Mouse (Mus musculus) hindbrain, embryonic 16.5 days (tissue): ENCODE measurements around the gene Nrsn2. TPM values are rescaled to one million over a fixed set of nuclear protein-coding genes. Genes with fewer than 3 reads are reported as not detected.

Experiments
- ATAC-seq: fragments of 200-750 bp; cut with Nextera tagmentation; 2 replicates; pipeline ENCODE4 v1.8.0; 2017; ENCODE audit warnings: moderate TSS enrichment, moderate library complexity
- H3K27ac ChIP-seq: fragments of 300-500 bp; sonication (generic); 2 replicates; pipeline ENCODE4 v1.5.1; 2014; ENCODE audit warnings: low read depth, mild to moderate bottlenecking, control low read depth, low read length, moderate library complexity
- H3K27me3 ChIP-seq: fragments of 300-500 bp; sonication (generic); replicated peaks from 2 replicates; pipeline ENCODE4 v1.6.1; 2014; ENCODE audit warnings: low read length; ENCODE audit not compliant: control insufficient read depth, insufficient read depth
- H3K36me3 ChIP-seq: fragments of 300-500 bp; sonication (generic); 2 replicates; pipeline ENCODE4 v1.6.1; 2014; ENCODE audit warnings: mild to moderate bottlenecking, low read length, moderate library complexity, mixed read lengths; ENCODE audit not compliant: control insufficient read depth, insufficient read depth
- H3K4me1 ChIP-seq: fragments of 300-500 bp; sonication (generic); 2 replicates; pipeline ENCODE4 v1.6.1; 2014; ENCODE audit warnings: low read depth, low read length; ENCODE audit not compliant: control insufficient read depth, insufficient read depth
- H3K4me2 ChIP-seq: fragments of 300-500 bp; sonication (generic); 2 replicates; pipeline ENCODE4 v1.6.1; 2014; ENCODE audit warnings: mild to moderate bottlenecking, low read length, control low read depth, moderate library complexity
- H3K4me3 ChIP-seq: fragments of 300-500 bp; sonication (generic); 2 replicates; pipeline ENCODE4 v1.5.1; 2014; ENCODE audit warnings: mild to moderate bottlenecking, low read length, control low read depth, moderate library complexity
- H3K9ac ChIP-seq: fragments of 300-500 bp; sonication (generic); 2 replicates; pipeline ENCODE4 v1.6.1; 2014; ENCODE audit warnings: low read depth, mild to moderate bottlenecking, control low read depth, low read length, moderate library complexity
- H3K9me3 ChIP-seq: fragments of 300-500 bp; sonication (generic); 2 replicates; pipeline ENCODE4 v1.6.1; 2014; ENCODE audit warnings: mild to moderate bottlenecking, low read length, moderate library complexity; ENCODE audit not compliant: control insufficient read depth
- WGBS: fragments of 180-500 bp; shearing (Covaris S2); extraction: QIAGEN DNeasy Blood & Tissue Kit; methylation state at CpG from one replicate; pipeline ENCODE4 v1.1.7; 2014; 5-methylcytosine and 5-hydroxymethylcytosine counted together
- polyA plus RNA-seq: library from polyadenylated mRNA; unstranded; fragments of >200 nt; fragmentation: Nextera tagmentation; extraction: Ambion mirVana; gene quantifications from 2 replicates; pipeline ENCODE4 v1.2.1, GENCODE M21; 2015

The Nrsn2 gene
- polyA plus RNA-seq, 1 experiment from 2014 or later, result 72.0 TPM

DNA sequence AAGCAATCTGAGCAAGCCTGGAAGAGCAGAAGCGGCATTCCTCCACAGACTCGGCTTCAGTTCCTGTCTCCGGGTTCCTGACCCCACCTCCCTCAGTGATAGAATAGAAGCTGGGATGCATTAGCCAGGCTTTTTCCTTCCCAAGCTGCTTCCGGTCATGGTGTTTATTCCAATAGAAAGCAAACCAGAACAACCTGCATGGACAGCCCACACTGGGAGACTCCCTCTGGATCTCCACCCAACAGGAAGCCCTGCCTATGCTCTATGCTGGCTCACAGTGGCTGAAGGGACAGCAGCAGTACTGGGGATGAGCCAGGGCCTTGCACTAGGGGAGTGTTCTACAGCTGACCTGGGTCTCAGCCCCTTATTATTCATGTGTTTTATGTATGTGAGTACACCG is 48.5 kb downstream of the Nrsn2 start:
- 83% methylated on average over 5 of the region's 5 CpGs for WGBS
- Histone ChIP-seq H3K36me3 (peaks cover 32% of the 10 kb centered on the region), H3K9me3 (no peaks in the 10 kb centered on the region), H3K9ac (no peak overlapping the region), H3K4me1 (peaks cover 18% of the 10 kb centered on the region), H3K27ac (no peak overlapping the region), H3K4me3 (no peak overlapping the region), H3K4me2 (no peak overlapping the region), H3K27me3 (no peaks in the 10 kb centered on the region)
- ATAC-seq, result no peak

DNA sequence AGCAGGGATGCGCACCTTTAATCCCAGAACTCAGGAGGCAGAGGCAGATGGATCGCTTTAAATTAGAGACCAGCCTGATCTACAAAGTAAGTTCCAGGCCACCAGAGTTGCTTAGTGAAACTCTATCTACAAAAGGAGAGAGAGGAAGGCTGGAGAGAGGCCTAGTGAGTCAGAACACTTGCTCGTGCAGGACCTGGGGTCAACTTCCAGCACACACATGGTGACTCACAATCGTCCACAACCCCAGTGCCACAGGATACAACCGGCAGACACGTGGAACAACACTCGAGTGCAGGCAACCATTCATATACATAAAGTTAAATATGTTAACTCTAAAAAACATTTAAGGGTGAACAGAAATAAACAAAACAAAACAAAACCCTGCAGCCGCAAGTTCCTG is 49.8 kb downstream of the Nrsn2 start:
- no peak overlapping the region for H3K27ac ChIP-seq
- no peak overlapping the region for H3K4me2 ChIP-seq
- no peaks in the 10 kb centered on the region for H3K9me3 ChIP-seq
- H3K9ac ChIP-seq, result no peak overlapping the region
- H3K27me3 ChIP-seq, result no peaks in the 10 kb centered on the region
- peaks cover 32% of the 10 kb centered on the region for H3K36me3 ChIP-seq
- 93% methylated on average over 8 of the region's 8 CpGs for WGBS
- H3K4me3 ChIP-seq, result no peak overlapping the region
- no peak for ATAC-seq
- peaks cover 18% of the 10 kb centered on the region for H3K4me1 ChIP-seq

- H3K9ac ChIP-seq, result no peak overlapping the region
- 92% methylated on average over 13 of the region's 13 CpGs for WGBS
- no peak overlapping the region for H3K4me2 ChIP-seq
- H3K4me3 ChIP-seq, result no peak overlapping the region
- H3K27me3 ChIP-seq, result no peaks in the 10 kb centered on the region
- no peak overlapping the region for H3K27ac ChIP-seq
- ATAC-seq, result no peak
- peaks cover 13% of the 10 kb centered on the region for H3K4me1 ChIP-seq
- peaks cover 33% of the 10 kb centered on the region for H3K36me3 ChIP-seq
- H3K9me3 ChIP-seq, result no peaks in the 10 kb centered on the region
These were observed 50.3 kb downstream of the Nrsn2 start for GRCm38 (mm10) chr2:152326157-152326556.

DNA sequence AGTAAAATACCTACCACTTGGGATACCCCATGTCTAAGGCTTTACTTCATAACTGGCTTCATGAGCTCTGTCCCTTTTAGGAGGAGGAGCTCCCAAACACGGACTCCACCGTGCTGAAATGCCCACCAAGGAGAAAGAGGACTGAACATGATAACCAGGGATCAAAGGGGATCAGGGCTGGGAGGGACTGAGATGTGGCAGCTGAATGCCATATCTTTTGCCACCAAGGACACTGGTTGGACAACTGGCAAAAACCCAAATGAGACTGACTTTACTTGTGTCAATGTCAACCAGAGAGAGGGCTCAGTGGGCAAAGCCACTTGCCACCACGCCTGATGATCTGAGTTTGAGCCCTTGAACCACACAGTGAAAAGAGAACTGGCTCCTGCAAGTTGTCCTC is 51.6 kb downstream of the Nrsn2 start:
- no peak overlapping the region for H3K27ac ChIP-seq
- H3K36me3 ChIP-seq, result peaks cover 43% of the 10 kb centered on the region
- H3K4me3 ChIP-seq, result no peak overlapping the region
- no peak overlapping the region for H3K4me2 ChIP-seq
- no peak overlapping the region for H3K9ac ChIP-seq
- WGBS, result 79% methylated on average over 3 of the region's 3 CpGs
- H3K27me3 ChIP-seq, result no peaks in the 10 kb centered on the region
- peaks cover 4% of the 10 kb centered on the region; the same call in 1 of the 2 replicates for H3K4me1 ChIP-seq
- H3K9me3 ChIP-seq, result no peaks in the 10 kb centered on the region
- ATAC-seq, result no peak

DNA sequence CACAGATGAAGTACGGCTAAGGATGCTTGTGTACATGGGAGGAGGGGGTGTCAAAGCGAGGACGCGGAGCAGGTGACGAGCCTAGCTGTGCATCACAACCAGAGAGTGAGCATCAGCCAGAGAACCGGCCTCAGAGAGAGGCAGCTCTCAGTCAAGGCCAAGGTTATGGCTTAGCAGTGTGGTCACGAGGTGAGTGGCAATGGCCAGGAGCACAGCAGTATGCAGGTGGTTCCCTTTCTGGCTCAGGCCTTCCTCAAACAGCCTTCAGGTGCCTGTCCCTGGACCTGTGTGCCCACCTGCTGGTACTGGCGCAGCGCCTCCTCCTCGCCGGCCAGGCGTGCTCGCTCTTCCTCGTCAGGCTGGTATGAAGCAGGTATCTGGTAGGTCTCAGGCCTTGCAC is 52.5 kb downstream of the Nrsn2 start:
- Histone ChIP-seq H3K27me3 (no peaks in the 10 kb centered on the region), H3K27ac (no peak overlapping the region), H3K9me3 (no peaks in the 10 kb centered on the region), H3K4me3 (no peak overlapping the region), H3K4me2 (no peak overlapping the region), H3K9ac (no peak overlapping the region), H3K36me3 (peaks cover 40% of the 10 kb centered on the region), H3K4me1 (no peaks in the 10 kb centered on the region)
- WGBS, result 93% methylated on average over 14 of the region's 14 CpGs
- ATAC-seq, result no peak

DNA sequence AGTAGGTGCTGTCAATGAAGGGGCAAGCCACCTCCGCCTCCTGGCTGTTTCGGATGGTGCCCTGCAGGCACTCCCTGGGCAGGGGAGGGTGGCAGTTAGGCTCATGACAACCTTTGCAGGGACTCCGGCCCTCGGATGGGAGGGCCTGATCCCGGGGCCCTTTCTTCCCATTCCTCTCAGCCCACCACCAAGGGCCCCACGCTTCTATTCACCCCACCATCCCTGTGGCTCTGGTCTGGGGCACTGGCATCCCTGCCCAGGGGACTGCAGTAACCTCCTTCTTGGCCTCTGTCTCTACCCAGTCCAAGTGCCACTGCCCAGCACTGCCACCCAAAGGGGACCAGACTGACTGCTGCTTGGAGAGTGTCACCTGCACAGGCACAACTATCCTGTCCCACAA is 54.2 kb downstream of the Nrsn2 start:
- WGBS, result 98% methylated on average over 6 of the region's 6 CpGs
- no peak overlapping the region for H3K4me2 ChIP-seq
- H3K4me1 ChIP-seq, result no peaks in the 10 kb centered on the region

DNA sequence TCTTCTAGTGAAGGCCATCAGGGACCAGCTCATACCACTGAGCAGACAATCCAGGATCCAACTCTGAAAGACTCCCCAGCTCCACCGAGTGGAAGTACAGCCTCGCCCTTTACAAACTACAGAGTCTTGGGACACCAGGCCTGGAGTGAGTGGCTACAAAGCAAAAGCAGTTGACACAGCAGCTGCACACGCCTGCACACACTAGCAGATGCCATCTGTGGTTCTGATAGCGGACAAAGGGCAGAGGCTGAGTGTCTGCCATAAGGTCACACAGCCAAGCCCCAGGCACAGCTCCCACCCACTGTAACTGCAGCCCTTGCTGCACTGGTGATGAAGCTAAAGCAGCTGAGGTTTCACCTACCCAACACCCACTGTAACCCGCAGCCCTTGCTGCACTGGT is 54.9 kb downstream of the Nrsn2 start:
- no peak overlapping the region for H3K9ac ChIP-seq
- no peak overlapping the region for H3K4me2 ChIP-seq
- no peaks in the 10 kb centered on the region for H3K27me3 ChIP-seq
- H3K4me3 ChIP-seq, result no peak overlapping the region
- H3K36me3 ChIP-seq, result peaks cover 42% of the 10 kb centered on the region
- no peak overlapping the region for H3K27ac ChIP-seq
- H3K9me3 ChIP-seq, result no peaks in the 10 kb centered on the region
- WGBS, result 91% methylated on average over 5 of the region's 5 CpGs
- ATAC-seq, result 0 out of 2 replicates have a peak, but pooled peaks have one; percentile 15
- H3K4me1 ChIP-seq, result no peaks in the 10 kb centered on the region

More for the DNA sequence above, 54.2 kb downstream of the Nrsn2 start:
- Histone ChIP-seq H3K9ac (no peak overlapping the region), H3K27ac (no peak overlapping the region), H3K4me3 (no peak overlapping the region), H3K9me3 (no peaks in the 10 kb centered on the region), H3K27me3 (no peaks in the 10 kb centered on the region), H3K36me3 (peaks cover 41% of the 10 kb centered on the region)
- ATAC-seq, result no peak

Other genes starting within 250 kb of the Nrsn2 start
- 1.3 TPM in 2 replicates for gene Tcf15, start 233.1 kb downstream of the Nrsn2 start, polyA plus RNA-seq
- 91.0 and 93.6 TPM in 2 replicates for gene Csnk2a1, start 149.8 kb downstream of the Nrsn2 start, polyA plus RNA-seq
- gene Tbc1d20, start 82.8 kb downstream of the Nrsn2 start, polyA plus RNA-seq, result 31.2 and 33.9 TPM in 2 replicates
- gene Rbck1, start 44.0 kb downstream of the Nrsn2 start, polyA plus RNA-seq, result 92.1 and 100 TPM in 2 replicates
- 2.1 and 2.2 TPM in 2 replicates for gene Trib3, start 32.6 kb downstream of the Nrsn2 start, polyA plus RNA-seq
- 10.5 and 11.8 TPM in 2 replicates for gene Sox12, start 21.4 kb upstream of the Nrsn2 start, polyA plus RNA-seq
- gene Zcchc3, start 38.4 kb upstream of the Nrsn2 start, polyA plus RNA-seq, result 12.5 and 13.8 TPM in 2 replicates
- 3.1 and 4.1 TPM in 2 replicates for gene 6820408C15Rik, start 38.9 kb upstream of the Nrsn2 start, polyA plus RNA-seq
- not detected in 2 replicates for gene Defb23, start 88.0 kb upstream of the Nrsn2 start, polyA plus RNA-seq
- gene Defb20, start 100.4 kb upstream of the Nrsn2 start, polyA plus RNA-seq, result not detected in 2 replicates
- gene Defb22, start 113.5 kb upstream of the Nrsn2 start, polyA plus RNA-seq, result not detected in 2 replicates
- gene Defb26, start 135.1 kb upstream of the Nrsn2 start, polyA plus RNA-seq, result not detected in 2 replicates
- gene Defb28, start 141.6 kb upstream of the Nrsn2 start, polyA plus RNA-seq, result not detected in 2 replicates
- not detected in 2 replicates for gene Defb29, start 163.5 kb upstream of the Nrsn2 start, polyA plus RNA-seq
- not detected in 2 replicates for gene Gm17416, start 192.7 kb upstream of the Nrsn2 start, polyA plus RNA-seq
- gene Defb21, start 196.1 kb upstream of the Nrsn2 start, polyA plus RNA-seq, result not detected in 2 replicates
- not detected in 2 replicates for gene Defb19, start 203.7 kb upstream of the Nrsn2 start, polyA plus RNA-seq
- not detected in 2 replicates for gene Defb45, start 222.8 kb upstream of the Nrsn2 start, polyA plus RNA-seq
- not detected in 2 replicates for gene Defb36, start 227.7 kb upstream of the Nrsn2 start, polyA plus RNA-seq
- not detected in 2 replicates for gene Defb25, start 246.4 kb upstream of the Nrsn2 start, polyA plus RNA-seq